Mouse (Mus musculus) thymus, adult 18-20 months (tissue): ENCODE measurements around the gene St6galnac4.
A peak's percentile ranks its signal among the peaks of the same experiment; 100 is the strongest.

ENCODE experiments used
- DNase-seq, 2 experiments: peaks; one replicate each; pipeline ENCODE4 v3.0.0; 2022; ENCODE audit warnings: mixed read lengths in 2 of 2

St6galnac4 gene

GRCm38 (mm10) chr2:32604631-32605030, 17.7 kb downstream of the St6galnac4 start:
- no peak for DNase-seq

- peak; percentile 53 to 60 for DNase-seq
Measured at GRCm38 (mm10) chr2:32606161-32607142, 19.6 kb downstream of the St6galnac4 start.

- no peak for DNase-seq
Measured at GRCm38 (mm10) chr2:32607262-32607947, 20.5 kb downstream of the St6galnac4 start.

GRCm38 (mm10) chr2:32608141-32608777, 21.4 kb downstream of the St6galnac4 start:
- DNase-seq = peak in 1 of 2 experiments; percentile 35

GRCm38 (mm10) chr2:32608778-32609435, 22.0 kb downstream of the St6galnac4 start:
- no peak for DNase-seq

GRCm38 (mm10) chr2:32610610-32611229, 23.8 kb downstream of the St6galnac4 start:
- DNase-seq = no peak

GRCm38 (mm10) chr2:32612274-32612673, 25.4 kb downstream of the St6galnac4 start:
- no peak for DNase-seq

- DNase-seq = no peak
Measured at GRCm38 (mm10) chr2:32617109-32617508, 30.2 kb downstream of the St6galnac4 start.

GRCm38 (mm10) chr2:32617601-32618000, 30.7 kb downstream of the St6galnac4 start:
- no peak for DNase-seq

- no peak for DNase-seq
Measured at GRCm38 (mm10) chr2:32618051-32618450, 31.2 kb downstream of the St6galnac4 start.

- DNase-seq = no peak
Measured at GRCm38 (mm10) chr2:32620682-32621516, 34.0 kb downstream of the St6galnac4 start.

GRCm38 (mm10) chr2:32621517-32621859, 34.6 kb downstream of the St6galnac4 start, which contains the start of gene Ak1:
Ak1 (plus strand) TSS chr2:32621758.
- DNase-seq = no peak

- no peak for DNase-seq
Measured at GRCm38 (mm10) chr2:32624111-32624748, 37.3 kb downstream of the St6galnac4 start.

- no peak for DNase-seq
Measured at GRCm38 (mm10) chr2:32625212-32625872, 38.4 kb downstream of the St6galnac4 start.

- no peak for DNase-seq
Measured at GRCm38 (mm10) chr2:32625873-32626694, 39.2 kb downstream of the St6galnac4 start.

- no peak for DNase-seq
Measured at GRCm38 (mm10) chr2:32627266-32628043, 40.6 kb downstream of the St6galnac4 start.

GRCm38 (mm10) chr2:32628044-32628550, 41.2 kb downstream of the St6galnac4 start:
- no peak for DNase-seq

GRCm38 (mm10) chr2:32628729-32629128, 41.8 kb downstream of the St6galnac4 start:
- DNase-seq = no peak
